Mouse (Mus musculus) hindbrain, embryonic 14.5 days (tissue): ENCODE measurements around the gene Tnni1. TPM values are rescaled to one million over a fixed set of nuclear protein-coding genes. Genes with fewer than 3 reads are reported as not detected.

ENCODE experiments used
- ATAC-seq: fragments of 200-750 bp; cut with Nextera tagmentation; 2 replicates; pipeline ENCODE4 v1.8.0; 2017; ENCODE audit warnings: moderate number of reproducible peaks, mild to moderate bottlenecking, moderate TSS enrichment, moderate library complexity; ENCODE audit not compliant: low FRiP score
- DNase-seq: peaks from one replicate; pipeline ENCODE4 v3.0.0-alpha.2; 2015; ENCODE audit warnings: low spot score
- H3K27ac ChIP-seq: fragments of 300-500 bp; sonication (generic); 2 replicates; pipeline ENCODE4 v1.5.1; 2014; ENCODE audit warnings: mild to moderate bottlenecking, moderate library complexity
- H3K27me3 ChIP-seq: fragments of 300-500 bp; sonication (generic); 2 replicates; pipeline ENCODE4 v1.6.1; 2014; ENCODE audit warnings: mild to moderate bottlenecking, low read length, mixed read lengths; ENCODE audit not compliant: control insufficient read depth, insufficient read depth
- H3K36me3 ChIP-seq: fragments of 300-500 bp; sonication (generic); replicated peaks from 2 replicates; pipeline ENCODE4 v1.6.1; 2014; ENCODE audit not compliant: control insufficient read depth, insufficient read depth
- H3K4me1 ChIP-seq: fragments of 300-500 bp; sonication (generic); replicated peaks from 2 replicates; pipeline ENCODE4 v1.6.1; 2014; ENCODE audit warnings: antibody characterized with exemption, low read length, mixed read lengths; ENCODE audit not compliant: control insufficient read depth, insufficient read depth
- H3K4me2 ChIP-seq: fragments of 300-500 bp; sonication (generic); replicated peaks from 2 replicates; pipeline ENCODE4 v1.6.1; 2014; ENCODE audit warnings: mild to moderate bottlenecking, moderate library complexity
- H3K4me3 ChIP-seq: fragments of 300-500 bp; sonication (generic); replicated peaks from 2 replicates; pipeline ENCODE4 v1.5.1; 2014; ENCODE audit warnings: mild to moderate bottlenecking, low read length
- H3K9ac ChIP-seq: fragments of 300-500 bp; sonication (generic); 2 replicates; pipeline ENCODE4 v1.6.1; 2014
- H3K9me3 ChIP-seq: fragments of 300-500 bp; sonication (generic); 2 replicates; pipeline ENCODE4 v1.6.1; 2016; ENCODE audit warnings: low read length; ENCODE audit not compliant: control insufficient read depth
- WGBS: fragments of 180-500 bp; shearing (Covaris S2); extraction: QIAGEN DNeasy Blood & Tissue Kit; methylation state at CpG from one replicate; pipeline ENCODE4 v1.1.7; 2014; 5-methylcytosine and 5-hydroxymethylcytosine counted together
- polyA plus RNA-seq: library from polyadenylated mRNA; unstranded; fragments of >200 nt; fragmentation: Nextera tagmentation; extraction: Ambion mirVana; gene quantifications from 2 replicates; pipeline ENCODE4 v1.2.1, GENCODE M21; 2014

Gene Tnni1
- polyA plus RNA-seq, 1 experiment from 2014 or later: 1.7 TPM

DNA sequence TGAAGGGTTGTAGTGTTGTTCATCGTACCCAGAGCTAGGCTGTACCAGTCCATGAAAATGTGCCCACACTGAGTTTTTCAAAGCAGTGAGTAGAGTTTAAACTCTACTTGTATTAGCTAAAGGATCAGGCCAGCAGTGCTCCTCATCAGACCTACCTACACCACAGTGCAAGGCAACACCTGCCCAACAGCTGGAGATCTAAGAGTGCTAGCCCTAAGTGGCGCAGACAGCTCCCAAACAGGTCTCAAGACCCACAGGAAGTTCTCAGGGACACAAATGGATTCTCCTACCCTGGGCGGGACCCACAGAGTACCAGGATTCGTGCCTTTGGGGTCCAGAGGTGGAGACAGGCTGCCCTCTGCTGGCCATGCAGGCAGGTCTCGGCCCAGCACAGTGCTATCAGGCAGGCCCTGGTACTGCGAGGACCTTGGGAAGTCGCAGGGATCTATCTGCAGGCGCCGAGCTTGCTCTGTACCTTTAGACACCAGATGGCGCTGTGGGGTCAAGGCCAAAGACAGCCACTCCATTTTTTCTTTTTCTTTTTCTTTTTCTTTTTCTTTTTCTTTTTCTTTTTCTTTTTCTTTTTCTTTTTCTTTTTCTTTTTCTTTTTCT is 26.4 kb upstream of the Tnni1 start:
- peak; percentile 98 for ATAC-seq
- Histone ChIP-seq H3K4me3 (no peak overlapping the region), H3K9me3 (no peaks in the 10 kb centered on the region), H3K4me1 (no peaks in the 10 kb centered on the region), H3K4me2 (no peak overlapping the region), H3K27me3 (no peaks in the 10 kb centered on the region), H3K27ac (no peak overlapping the region), H3K9ac (no peak overlapping the region), H3K36me3 (no peaks in the 10 kb centered on the region)
- 12% methylated on average over 10 of the region's 10 CpGs for WGBS
- peak; percentile 94 for DNase-seq

DNA sequence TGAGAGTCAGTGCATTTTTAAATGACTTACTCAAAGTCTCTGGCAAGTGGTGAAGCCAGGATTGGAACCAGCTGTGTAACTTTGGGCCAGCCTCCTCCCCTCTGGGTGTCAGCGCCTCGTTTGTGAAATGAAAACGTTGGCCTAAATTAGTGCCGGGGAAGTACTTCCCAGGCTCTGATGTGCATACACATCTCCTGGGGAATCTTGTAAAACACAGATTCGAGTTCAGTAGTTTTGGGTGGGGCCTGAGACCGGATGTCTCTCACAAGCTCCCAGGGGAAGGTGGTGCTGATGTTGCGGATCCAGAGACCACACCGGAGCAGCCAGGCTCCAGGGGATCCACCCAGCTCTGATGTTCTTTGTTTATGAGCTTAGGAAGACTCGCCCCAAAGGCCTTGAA is 23.9 kb upstream of the Tnni1 start:
- Histone ChIP-seq H3K9ac (no peak overlapping the region), H3K36me3 (no peaks in the 10 kb centered on the region), H3K4me3 (no peak overlapping the region), H3K4me2 (no peak overlapping the region), H3K4me1 (no peaks in the 10 kb centered on the region), H3K9me3 (no peaks in the 10 kb centered on the region), H3K27me3 (no peaks in the 10 kb centered on the region), H3K27ac (no peak overlapping the region)
- DNase-seq: no peak
- ATAC-seq: no peak
- WGBS: 66% methylated on average over 9 of the region's 9 CpGs

GRCm38 (mm10) chr1:135755913-135756312 is 23.3 kb upstream of the Tnni1 start:
- H3K4me2 ChIP-seq: no peak overlapping the region
- no peaks in the 10 kb centered on the region for H3K4me1 ChIP-seq
- H3K27me3 ChIP-seq: no peaks in the 10 kb centered on the region
- no peaks in the 10 kb centered on the region for H3K9me3 ChIP-seq
- H3K27ac ChIP-seq: no peak overlapping the region
- WGBS: 86% methylated on average over 3 of the region's 3 CpGs
- DNase-seq (no peak), ATAC-seq (no peak)
- H3K9ac ChIP-seq: no peak overlapping the region
- no peak overlapping the region for H3K4me3 ChIP-seq
- H3K36me3 ChIP-seq: no peaks in the 10 kb centered on the region

DNA sequence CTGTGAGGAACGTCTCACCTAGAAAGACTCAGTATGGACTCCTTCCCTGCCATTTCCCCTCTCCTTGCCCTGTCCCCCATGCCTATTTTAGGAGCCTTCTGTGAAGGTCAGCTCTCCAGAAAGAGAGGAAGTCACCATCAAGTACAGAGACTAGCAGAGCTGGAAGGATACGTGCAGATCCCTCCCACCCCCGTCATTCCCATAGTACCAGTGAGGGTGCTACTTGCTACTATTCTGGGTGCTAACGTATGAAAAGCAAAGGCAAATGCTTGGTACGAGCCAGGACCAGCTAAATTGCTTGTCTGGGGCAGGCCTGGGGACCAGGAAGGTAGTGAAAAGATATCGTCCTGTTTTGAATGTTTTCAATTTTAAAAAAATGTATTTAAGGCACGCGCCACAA is 21.9 kb upstream of the Tnni1 start:
- no peaks in the 10 kb centered on the region for H3K36me3 ChIP-seq
- no peak overlapping the region for H3K4me2 ChIP-seq
- no peak overlapping the region for H3K4me3 ChIP-seq
- no peaks in the 10 kb centered on the region for H3K9me3 ChIP-seq
- ATAC-seq (no peak), DNase-seq (no peak)
- no peak overlapping the region for H3K9ac ChIP-seq
- H3K27ac ChIP-seq: no peak overlapping the region
- H3K4me1 ChIP-seq: no peaks in the 10 kb centered on the region
- WGBS: 79% methylated on average over 8 of the region's 8 CpGs
- H3K27me3 ChIP-seq: no peaks in the 10 kb centered on the region

GRCm38 (mm10) chr1:135759685-135760084 is 19.5 kb upstream of the Tnni1 start:
- no peak overlapping the region for H3K4me3 ChIP-seq
- 59% methylated on average over 4 of the region's 4 CpGs for WGBS
- H3K9ac ChIP-seq: no peak overlapping the region
- no peaks in the 10 kb centered on the region for H3K36me3 ChIP-seq
- ATAC-seq (no peak), DNase-seq (no peak)
- H3K9me3 ChIP-seq: no peaks in the 10 kb centered on the region
- H3K27ac ChIP-seq: no peak overlapping the region
- H3K4me2 ChIP-seq: no peak overlapping the region
- H3K4me1 ChIP-seq: no peaks in the 10 kb centered on the region
- H3K27me3 ChIP-seq: no peaks in the 10 kb centered on the region

DNA sequence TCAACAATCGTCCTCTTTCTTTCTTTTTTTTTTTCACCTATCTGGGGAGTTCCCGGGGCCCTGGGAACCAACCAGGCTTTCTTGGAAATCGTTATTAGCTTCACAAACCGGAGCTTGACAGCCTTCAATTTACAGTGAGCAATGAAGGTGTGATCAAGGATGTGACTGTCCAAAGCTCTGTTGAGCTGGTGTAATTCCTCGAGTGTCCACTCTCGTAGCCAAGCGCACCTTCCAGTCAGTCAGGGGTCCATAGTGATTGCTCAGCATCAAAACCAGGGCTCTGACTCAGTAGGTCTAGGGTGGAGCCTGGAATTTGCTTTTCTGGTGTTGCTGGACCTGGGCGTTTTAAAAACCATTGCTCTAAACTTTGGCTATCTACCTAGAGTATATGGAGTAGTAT is 19.0 kb upstream of the Tnni1 start:
- Histone ChIP-seq H3K4me3 (no peak overlapping the region), H3K27me3 (peaks cover 4% of the 10 kb centered on the region; the same call in 1 of the 2 replicates), H3K4me1 (no peaks in the 10 kb centered on the region), H3K9ac (no peak overlapping the region), H3K36me3 (no peaks in the 10 kb centered on the region), H3K4me2 (no peak overlapping the region), H3K27ac (no peak overlapping the region), H3K9me3 (no peaks in the 10 kb centered on the region)
- 77% methylated on average over 8 of the region's 8 CpGs for WGBS
- ATAC-seq: no peak
- no peak for DNase-seq

- WGBS: 90% methylated on average over 5 of the region's 5 CpGs
- no peaks in the 10 kb centered on the region for H3K36me3 ChIP-seq
- H3K27me3 ChIP-seq: peaks cover 7% of the 10 kb centered on the region; the same call in 1 of the 2 replicates
- no peaks in the 10 kb centered on the region for H3K9me3 ChIP-seq
- no peak overlapping the region for H3K27ac ChIP-seq
- peaks cover 3% of the 10 kb centered on the region for H3K4me1 ChIP-seq
- no peak overlapping the region for H3K4me2 ChIP-seq
- H3K9ac ChIP-seq: no peak overlapping the region
- no peak overlapping the region for H3K4me3 ChIP-seq
- ATAC-seq (no peak), DNase-seq (no peak)
These were observed 17.5 kb upstream of the Tnni1 start for GRCm38 (mm10) chr1:135761728-135762127.

DNA sequence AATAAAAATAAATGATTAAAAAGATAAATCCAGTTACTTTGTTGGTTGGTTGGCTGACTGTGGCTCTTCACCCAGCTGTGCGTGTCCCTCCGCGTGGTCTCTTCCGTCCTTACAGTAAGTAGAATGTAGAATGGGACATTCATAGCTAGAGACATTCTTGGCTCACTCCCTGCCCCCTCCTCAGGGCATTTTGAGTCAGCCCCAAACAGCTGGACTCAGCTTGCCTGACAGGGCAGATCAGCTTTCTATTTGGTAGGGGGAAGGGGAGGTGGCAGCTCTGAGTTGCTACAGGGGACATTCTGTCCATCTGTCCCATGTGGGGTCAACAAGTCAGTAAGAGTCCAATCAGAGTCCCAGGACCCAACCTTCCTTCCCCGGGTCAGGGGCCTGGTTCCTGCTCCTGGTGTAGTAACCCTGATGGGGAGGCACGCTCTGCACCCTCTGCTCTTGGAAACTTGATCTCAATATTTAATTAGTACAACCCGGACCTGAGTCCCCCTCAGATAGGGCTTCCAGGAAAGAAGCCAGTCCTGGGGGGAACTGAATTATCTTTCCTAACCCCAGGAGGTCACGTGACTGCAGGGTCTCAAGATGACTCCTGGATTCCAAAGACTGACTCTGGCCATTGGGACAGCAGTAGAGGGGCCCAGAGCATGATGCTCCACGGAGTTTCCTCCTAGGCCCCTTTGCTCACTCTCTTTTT is 15.6 kb upstream of the Tnni1 start:
- no peak overlapping the region for H3K27ac ChIP-seq
- no peak overlapping the region for H3K4me2 ChIP-seq
- ATAC-seq: no peak
- peaks cover 7% of the 10 kb centered on the region; the same call in 1 of the 2 replicates for H3K27me3 ChIP-seq
- H3K4me3 ChIP-seq: no peak overlapping the region
- WGBS: 80% methylated on average over 9 of the region's 9 CpGs
- H3K9me3 ChIP-seq: no peaks in the 10 kb centered on the region
- peaks cover 7% of the 10 kb centered on the region for H3K4me1 ChIP-seq
- no peak for DNase-seq
- no peak overlapping the region for H3K9ac ChIP-seq
- no peaks in the 10 kb centered on the region for H3K36me3 ChIP-seq

DNA sequence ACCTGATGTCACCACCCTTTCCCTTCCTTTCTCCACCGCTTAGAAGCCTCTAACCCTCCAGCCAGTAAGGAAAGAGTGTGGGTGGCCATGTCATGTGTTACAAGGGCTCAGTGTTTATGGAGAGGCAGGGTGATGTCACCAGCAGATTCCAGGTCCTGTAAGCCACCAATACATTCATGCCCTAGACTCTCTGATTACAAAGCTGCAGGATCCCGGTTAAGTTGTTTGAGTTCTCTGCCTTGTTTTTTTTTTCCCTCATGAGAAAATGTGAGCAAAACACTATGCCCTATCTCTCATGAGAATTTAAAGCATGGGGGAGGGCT is 15.1 kb upstream of the Tnni1 start:
- DNase-seq (no peak), ATAC-seq (no peak)
- Histone ChIP-seq H3K4me1 (peaks cover 7% of the 10 kb centered on the region), H3K4me2 (no peak overlapping the region), H3K27ac (no peak overlapping the region), H3K9me3 (no peaks in the 10 kb centered on the region), H3K4me3 (no peak overlapping the region), H3K9ac (no peak overlapping the region), H3K27me3 (peaks cover 7% of the 10 kb centered on the region; the same call in 1 of the 2 replicates), H3K36me3 (no peaks in the 10 kb centered on the region)
- 84% methylated on average over 2 of the region's 2 CpGs for WGBS
